Mouse (Mus musculus) right cerebral cortex, postnatal 14 days (tissue): ENCODE data around the gene Alkbh3.

Experiments
- DNase-seq: peaks from one replicate; pipeline ENCODE4 v3.0.0; 2022

Alkbh3 gene

GRCm38 (mm10) chr2:93992259-93992658 is 18.3 kb downstream of the Alkbh3 start:
- no peak for DNase-seq

- DNase-seq = no peak
Measured at GRCm38 (mm10) chr2:93991336-93991735, 19.3 kb downstream of the Alkbh3 start.

GRCm38 (mm10) chr2:93988440-93988839 is 22.2 kb downstream of the Alkbh3 start:
- no peak for DNase-seq

GRCm38 (mm10) chr2:93982457-93983235 is 28.0 kb downstream of the Alkbh3 start:
- no peak for DNase-seq

GRCm38 (mm10) chr2:93979249-93980120 is 31.1 kb downstream of the Alkbh3 start:
- no peak for DNase-seq

- DNase-seq = peak; percentile 58
Measured at GRCm38 (mm10) chr2:93976436-93977252, 34.0 kb downstream of the Alkbh3 start.

GRCm38 (mm10) chr2:93975526-93976435 is 34.8 kb downstream of the Alkbh3 start:
- no peak for DNase-seq

GRCm38 (mm10) chr2:93975041-93975440 is 35.6 kb downstream of the Alkbh3 start:
- DNase-seq = no peak

GRCm38 (mm10) chr2:93971647-93972046 is 39.0 kb downstream of the Alkbh3 start:
- DNase-seq = no peak

- peak; percentile 34 for DNase-seq
Measured at GRCm38 (mm10) chr2:93964494-93965160, 46.0 kb downstream of the Alkbh3 start.

GRCm38 (mm10) chr2:93963802-93964201 is 46.8 kb downstream of the Alkbh3 start:
- DNase-seq = no peak

GRCm38 (mm10) chr2:93961716-93962115 is 48.9 kb downstream of the Alkbh3 start:
- no peak for DNase-seq

- DNase-seq = no peak
Measured at GRCm38 (mm10) chr2:93959346-93959745, 51.3 kb downstream of the Alkbh3 start.

GRCm38 (mm10) chr2:93958216-93958615 is 52.4 kb downstream of the Alkbh3 start:
- no peak for DNase-seq

GRCm38 (mm10) chr2:93957785-93958175 is 52.8 kb downstream of the Alkbh3 start:
- no peak for DNase-seq

- peak; percentile 90 for DNase-seq
Measured at GRCm38 (mm10) chr2:93956908-93957784, 53.5 kb downstream of the Alkbh3 start, which contains the start of gene Gm13889. Gene Gm13889, minus strand, starts transcription at chr2:93957201.

GRCm38 (mm10) chr2:93956331-93956801 is 54.2 kb downstream of the Alkbh3 start:
- DNase-seq = peak; percentile 52

GRCm38 (mm10) chr2:93955886-93956285 is 54.7 kb downstream of the Alkbh3 start:
- DNase-seq = peak; percentile 37

- DNase-seq = peak; percentile 34
Measured at GRCm38 (mm10) chr2:93954781-93955578, 55.6 kb downstream of the Alkbh3 start.
